Mouse (Mus musculus) heart, adult 2 months (tissue): ENCODE data around the gene Tspan3.

ENCODE experiments used
- CTCF ChIP-seq: fragments of 200-600 bp; IDR thresholded peaks from 2 replicates; pipeline ENCODE4 v1.8.1; 2022; ENCODE audit warnings: antibody characterized with exemption, mild to moderate bottlenecking, moderate library complexity
- POLR2A ChIP-seq: fragments of 200-500 bp; IDR thresholded peaks from 2 replicates; pipeline ENCODE4 v1.6.1; 2011; ENCODE audit warnings: mild to moderate bottlenecking, low read depth, low read length, control low read depth; ENCODE audit not compliant: insufficient read depth

GRCm38 (mm10) chr9:56089778-56090520, 75.3 kb downstream of the Tspan3 start, which contains the start of gene Pstpip1:
- TF ChIP-seq CTCF = no peak
- TF ChIP-seq POLR2A = no peak
